Mouse (Mus musculus): ENCODE measurements around the gene Map6d1. TPM values are rescaled to one million over a fixed set of nuclear protein-coding genes. Genes with fewer than 3 reads are reported as not detected.

Map6d1 gene
- polyA plus RNA-seq (2012; rRNA removed) = 0.10 TPM in 1 of 2 replicates, not detected in the other

GRCm38 (mm10) chr16:20240468-20241414, at the start of gene Map6d1:
Map6d1 (minus strand) TSS chr16:20241358.

Other genes starting within 250 kb of the Map6d1 start
- gene Klhl24, start 143.8 kb downstream of the Map6d1 start, polyA plus RNA-seq (2012; rRNA removed) = 0.70 and 1.3 TPM in 2 replicates
- gene Yeats2, start 100.3 kb downstream of the Map6d1 start, polyA plus RNA-seq (2012; rRNA removed) = 3.4 and 5.2 TPM in 2 replicates
- gene Parl, start 61.0 kb upstream of the Map6d1 start, polyA plus RNA-seq (2012; rRNA removed) = 12.6 and 14.7 TPM in 2 replicates
- 0.19 and 0.53 TPM in 2 replicates for gene Cyp2ab1, start 84.0 kb upstream of the Map6d1 start, polyA plus RNA-seq (2012; rRNA removed)
- gene Abcc5, start 185.0 kb upstream of the Map6d1 start, polyA plus RNA-seq (2012; rRNA removed) = 21.2 and 31.6 TPM in 2 replicates

Data from stomach, adult 2 months (tissue).